Mouse (Mus musculus) layer of hippocampus, adult 9-11 months (tissue): ENCODE results near the gene Ptpn11.
"Not testable (repeated sequence)": the region's sequence is repeated elsewhere in the genome, so short reads cannot be mapped to it uniquely, and the experiment has no call there.

Source experiments
- DNase-seq: peaks from one replicate; pipeline ENCODE4 v3.0.0; 2022

Gene Ptpn11

DNA sequence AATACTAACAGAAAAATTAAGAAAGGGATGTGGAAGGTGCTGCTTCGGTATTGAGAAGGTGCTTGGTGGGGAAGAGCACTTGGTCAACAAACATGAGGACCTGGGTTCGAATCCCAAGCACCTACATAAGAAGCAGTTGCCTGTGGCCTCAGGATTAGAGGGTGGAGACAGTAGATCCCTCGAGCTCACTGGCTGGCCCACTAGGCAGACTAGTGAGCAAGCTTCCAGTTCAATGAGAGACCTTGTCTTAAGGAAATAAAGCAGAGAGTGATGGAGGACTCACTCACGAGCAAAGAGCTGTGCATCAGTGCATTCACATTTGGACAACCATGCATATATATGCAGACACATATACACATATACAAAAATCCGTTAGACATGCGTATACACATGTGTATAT is 20.9 kb upstream of the Ptpn11 start:
- DNase-seq: no peak

GRCm38 (mm10) chr5:121210601-121210924 is 19.4 kb upstream of the Ptpn11 start:
- DNase-seq: no peak

DNA sequence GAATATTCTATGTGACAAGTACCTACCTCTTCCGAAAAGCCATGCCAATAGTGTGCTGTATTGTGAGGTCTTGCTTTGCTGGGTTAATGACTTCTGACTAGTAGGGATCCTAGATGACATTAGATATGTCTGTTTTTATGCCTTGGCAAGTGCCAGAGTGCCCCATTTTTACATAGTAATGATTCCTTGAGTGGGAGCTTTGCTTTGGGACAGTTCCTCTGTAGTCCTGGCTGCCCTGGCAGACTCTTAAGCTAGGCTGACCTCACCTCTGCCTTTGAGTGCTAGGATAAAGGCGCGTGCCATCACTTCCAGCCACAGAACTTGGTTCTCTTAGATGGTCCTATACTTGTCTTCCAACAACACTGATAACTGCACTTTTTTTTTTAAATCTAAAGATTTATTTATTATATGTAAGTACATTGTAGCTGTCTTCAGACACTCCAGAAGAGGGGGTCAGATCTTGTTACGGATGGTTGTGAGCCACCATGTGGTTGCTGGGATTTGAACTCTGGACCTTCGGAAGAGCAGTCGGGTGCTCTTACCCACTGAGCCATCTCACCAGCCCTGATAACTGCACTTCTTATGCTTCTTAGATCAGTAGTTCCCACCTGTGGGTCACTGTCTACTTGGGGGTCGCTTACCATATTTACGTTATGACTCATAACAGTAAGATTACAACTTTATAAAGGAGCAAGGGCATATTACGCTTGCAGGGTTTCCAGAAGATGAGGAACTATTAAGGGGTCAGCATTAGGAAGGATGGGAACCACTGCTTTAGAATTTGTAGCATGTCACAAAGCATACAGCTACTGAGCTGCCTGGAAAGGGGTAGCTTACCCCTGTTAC is 18.8 kb upstream of the Ptpn11 start:
- DNase-seq: no peak

DNA sequence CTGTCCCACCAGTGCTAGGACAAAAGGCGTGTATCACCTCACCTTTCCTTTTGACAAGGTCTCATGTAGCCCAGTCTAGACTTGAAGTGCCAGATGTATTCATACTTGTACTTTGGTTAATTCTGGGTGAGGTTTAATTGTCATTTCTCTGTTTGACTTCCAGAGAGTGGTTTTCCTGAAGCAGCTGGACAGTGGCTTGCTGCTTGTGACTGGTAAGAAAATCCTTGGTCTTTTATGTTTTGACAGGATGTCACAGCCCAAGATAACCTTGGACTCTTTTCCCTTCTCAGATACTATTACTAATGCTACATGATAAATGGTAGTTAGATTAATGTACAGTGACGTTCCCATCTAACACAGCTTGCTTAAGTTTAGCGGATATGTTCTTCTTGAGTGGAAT is 15.8 kb upstream of the Ptpn11 start:
- no peak for DNase-seq

DNA sequence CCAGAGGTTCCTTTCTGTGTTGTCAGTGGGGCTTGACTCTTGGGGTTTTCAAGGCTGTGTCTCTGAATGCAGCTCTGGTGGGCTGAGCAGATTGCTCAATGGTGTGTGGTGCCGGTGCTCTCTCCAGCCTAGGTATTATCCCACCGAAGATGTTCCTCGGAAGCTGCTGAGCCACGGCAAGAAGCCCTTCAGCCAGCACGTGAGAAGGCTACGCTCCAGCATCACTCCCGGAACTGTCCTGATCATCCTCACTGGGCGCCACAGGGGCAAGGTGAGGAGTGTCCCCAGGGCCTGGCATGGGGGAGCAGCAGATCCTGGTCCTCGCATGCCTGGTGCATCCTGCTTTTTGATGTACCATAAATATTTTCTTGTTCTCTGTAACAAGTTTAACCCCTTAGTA is 15.3 kb upstream of the Ptpn11 start:
- no peak for DNase-seq

GRCm38 (mm10) chr5:121205537-121206130 is 14.4 kb upstream of the Ptpn11 start:
- not testable (repeated sequence) for DNase-seq

GRCm38 (mm10) chr5:121204132-121205089 is 13.2 kb upstream of the Ptpn11 start, which contains the start of gene Rpl6:
TSS of gene Rpl6 (plus strand) at chr5:121204481.
- peak; percentile 88 for DNase-seq

DNA sequence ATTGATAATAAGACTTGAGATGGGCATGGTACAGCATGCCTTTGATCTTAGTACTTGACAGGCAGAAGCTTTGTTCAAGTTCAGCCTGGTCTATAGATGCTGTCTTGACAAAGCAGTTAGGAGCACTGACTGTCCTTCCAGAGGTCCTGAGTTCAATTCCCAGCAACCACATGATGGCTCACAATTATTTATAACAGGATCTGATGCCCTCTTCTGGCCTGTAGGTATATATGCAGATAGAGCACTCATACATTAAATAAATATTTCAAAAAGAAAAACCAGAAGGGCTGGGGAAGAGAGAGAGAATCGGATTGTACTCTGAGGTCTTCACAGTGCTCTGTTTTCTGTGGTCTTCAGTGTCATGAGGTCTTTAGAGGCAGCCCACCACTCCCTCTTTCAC is 11.3 kb upstream of the Ptpn11 start:
- no peak for DNase-seq

DNA sequence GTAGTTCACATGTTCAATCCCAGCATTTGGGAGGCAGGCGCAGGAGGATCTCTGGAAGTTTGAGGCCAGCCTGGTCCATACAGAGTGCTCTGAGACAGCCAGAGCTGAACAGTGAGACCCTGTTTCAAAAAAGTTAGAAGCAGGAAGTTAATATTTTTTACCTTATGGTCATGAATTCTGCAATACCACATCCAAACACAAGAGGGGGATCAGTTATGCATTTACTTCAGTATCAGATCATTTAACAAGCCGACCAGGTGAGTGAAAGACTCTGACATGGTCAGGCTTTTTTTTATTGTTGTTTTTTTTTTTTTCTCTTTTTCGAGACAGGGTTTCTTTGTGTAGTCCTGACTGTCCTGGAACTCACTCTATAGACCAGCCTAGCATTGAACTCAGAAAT is 10.5 kb upstream of the Ptpn11 start:
- DNase-seq: no peak

GRCm38 (mm10) chr5:121198376-121198775 is 7.2 kb upstream of the Ptpn11 start:
- no peak for DNase-seq

GRCm38 (mm10) chr5:121197337-121197736 is 6.1 kb upstream of the Ptpn11 start:
- DNase-seq: no peak

GRCm38 (mm10) chr5:121196764-121197163 is 5.6 kb upstream of the Ptpn11 start:
- no peak for DNase-seq

DNA sequence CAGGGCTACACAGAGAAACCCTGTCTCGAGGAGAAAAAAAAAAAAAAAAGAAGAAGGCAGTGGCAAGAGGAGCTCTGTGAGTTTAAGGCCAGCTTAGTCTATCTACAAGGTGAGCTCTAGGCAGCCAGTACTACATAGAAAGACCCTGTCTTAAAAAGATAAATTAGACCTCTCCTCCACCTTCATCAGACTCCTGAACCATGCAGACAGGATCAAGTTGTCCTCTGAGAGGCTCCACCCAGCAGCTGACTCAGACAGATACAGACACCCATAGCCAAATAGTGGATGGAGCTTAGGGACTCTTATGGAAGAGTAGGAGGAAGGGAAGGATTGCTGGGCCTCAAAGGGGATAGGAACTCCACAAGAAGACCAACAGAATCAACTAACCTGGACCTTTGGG is 3.0 kb upstream of the Ptpn11 start:
- no peak for DNase-seq

DNA sequence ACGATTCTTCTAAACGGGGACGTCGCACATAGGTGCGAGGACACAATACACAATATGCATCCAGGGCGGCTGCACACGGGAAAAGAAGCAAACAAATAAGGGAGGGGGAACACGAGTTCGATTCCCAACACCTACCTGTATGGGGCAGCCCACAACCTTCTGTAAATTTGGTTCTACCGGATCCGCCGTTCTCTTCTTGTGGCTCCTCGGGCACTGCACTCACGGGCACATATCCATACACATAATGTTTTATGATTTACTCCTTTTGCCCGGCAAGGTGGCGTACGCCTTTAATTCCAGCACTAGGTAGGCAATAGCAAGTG is 348 bp upstream of the Ptpn11 start:
- DNase-seq: no peak

DNA sequence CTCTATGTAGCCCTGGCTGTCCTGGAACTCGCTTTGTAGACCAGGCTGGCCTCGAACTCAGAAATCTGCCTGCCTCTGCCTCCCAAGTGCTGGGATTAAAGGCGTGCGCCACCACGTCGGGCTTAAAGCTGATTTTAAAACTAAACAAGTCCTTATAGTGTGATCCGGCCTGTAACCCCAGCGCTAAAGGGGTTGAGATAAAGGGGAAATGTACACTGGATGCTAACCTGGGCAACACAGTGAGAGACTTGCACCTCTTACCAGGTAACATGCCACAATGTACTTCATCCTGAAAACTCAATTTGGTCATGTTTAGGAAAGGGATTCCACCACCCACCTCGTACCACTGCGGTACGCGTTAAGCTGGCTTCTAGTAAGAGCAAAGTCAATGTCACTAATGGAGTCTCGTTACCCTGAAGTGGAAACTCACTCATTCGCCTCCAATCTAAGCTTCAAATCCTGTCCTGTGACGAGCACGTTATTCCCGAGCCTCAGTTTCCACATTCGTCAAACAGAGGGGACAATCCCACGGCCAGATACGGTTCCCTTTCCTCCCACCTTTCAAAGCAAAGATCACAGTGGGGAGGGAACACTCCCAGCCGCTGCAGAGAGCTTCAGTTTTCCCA is 874 bp downstream of the Ptpn11 start:
- DNase-seq: no peak

- peak; percentile 56 for DNase-seq
These were observed 2.0 kb downstream of the Ptpn11 start for GRCm38 (mm10) chr5:121189182-121189581.

DNA sequence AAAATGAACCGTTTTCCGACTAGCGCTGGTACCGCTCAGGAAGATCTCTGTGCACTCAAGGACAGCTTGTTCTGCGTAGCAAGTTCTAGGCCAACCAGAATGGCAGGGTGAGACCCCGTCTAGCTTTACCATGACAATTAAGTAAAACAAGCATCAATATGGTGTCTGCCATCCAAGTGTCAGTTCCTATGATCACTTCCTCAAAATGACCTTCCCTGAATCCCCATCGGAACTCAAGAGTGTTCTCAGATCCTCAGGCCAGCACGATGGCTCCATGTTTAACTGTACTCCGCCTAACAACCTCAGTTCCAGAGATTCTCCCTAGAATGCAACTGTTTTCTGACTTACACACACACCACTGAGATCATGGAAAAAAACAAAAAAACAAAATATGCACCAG is 2.9 kb downstream of the Ptpn11 start:
- DNase-seq: no peak

- DNase-seq: peak; percentile 85
These were observed 3.6 kb downstream of the Ptpn11 start for GRCm38 (mm10) chr5:121187580-121188001.

DNA sequence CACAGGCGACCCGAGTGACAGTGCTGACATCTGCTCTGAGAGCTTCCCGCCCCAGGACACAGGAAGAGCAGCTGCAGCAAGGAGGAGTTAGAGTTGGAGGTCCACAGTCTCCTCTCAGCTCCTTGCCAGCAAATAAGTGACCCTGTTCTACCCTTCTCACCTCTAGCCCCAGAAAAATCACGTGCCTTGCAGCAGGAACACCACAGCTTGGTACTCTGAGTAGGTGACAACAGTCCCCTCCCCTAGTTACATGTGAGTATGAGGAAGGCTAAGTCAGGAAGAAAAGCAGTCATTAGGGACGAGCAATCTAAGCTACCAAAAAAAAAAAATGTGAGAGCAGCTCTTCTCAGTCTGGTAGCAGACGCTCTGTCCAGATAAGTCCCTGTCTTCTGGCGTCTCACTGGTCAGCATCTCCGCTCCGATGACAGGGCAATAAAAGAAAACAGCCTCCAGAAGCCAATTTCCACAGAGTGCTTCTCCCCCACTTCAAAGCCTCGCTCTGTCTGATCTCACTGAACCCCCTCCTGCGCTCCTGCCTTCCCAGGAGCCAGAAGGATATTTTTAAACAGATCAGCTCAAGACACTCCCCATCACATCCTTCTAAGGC is 6.1 kb downstream of the Ptpn11 start:
- no peak for DNase-seq

- no peak for DNase-seq
These were observed 6.8 kb downstream of the Ptpn11 start for GRCm38 (mm10) chr5:121184375-121184774.

GRCm38 (mm10) chr5:121183269-121183668 is 7.9 kb downstream of the Ptpn11 start:
- no peak for DNase-seq

GRCm38 (mm10) chr5:121179077-121179857 is 11.9 kb downstream of the Ptpn11 start:
- no peak for DNase-seq
